Mouse (Mus musculus) embryonic facial prominence, embryonic 15.5 days (tissue): Measurements from ENCODE around the gene Kcnmb1. TPM values are rescaled to one million over a fixed set of nuclear protein-coding genes. Genes with fewer than 3 reads are reported as not detected.

Source experiments
- ATAC-seq: fragments of 200-750 bp; cut with Nextera tagmentation; 2 replicates; pipeline ENCODE4 v1.8.0; 2017; ENCODE audit warnings: low read depth, moderate TSS enrichment; ENCODE audit not compliant: insufficient number of reproducible peaks, low FRiP score, low TSS enrichment
- H3K27ac ChIP-seq: fragments of 300-500 bp; sonication (generic); replicated peaks from 2 replicates; pipeline ENCODE4 v1.5.1; 2015; ENCODE audit warnings: mild to moderate bottlenecking, inconsistent platforms
- H3K27me3 ChIP-seq: fragments of 300-500 bp; sonication (generic); 2 replicates; pipeline ENCODE4 v1.6.1; 2015; ENCODE audit warnings: inconsistent platforms
- H3K36me3 ChIP-seq: fragments of 300-500 bp; sonication (generic); 2 replicates; pipeline ENCODE4 v1.6.1; 2015; ENCODE audit warnings: mild to moderate bottlenecking, inconsistent platforms
- H3K4me1 ChIP-seq: fragments of 300-500 bp; sonication (generic); 2 replicates; pipeline ENCODE4 v1.6.1; 2015; ENCODE audit warnings: inconsistent platforms
- H3K4me2 ChIP-seq: fragments of 300-500 bp; sonication (generic); replicated peaks from 2 replicates; pipeline ENCODE4 v1.6.1; 2015; ENCODE audit warnings: mild to moderate bottlenecking, inconsistent platforms
- H3K4me3 ChIP-seq: fragments of 300-500 bp; sonication (generic); replicated peaks from 2 replicates; pipeline ENCODE4 v1.5.1; 2015; ENCODE audit warnings: mild to moderate bottlenecking, inconsistent platforms
- H3K9ac ChIP-seq: fragments of 300-500 bp; sonication (generic); 2 replicates; pipeline ENCODE4 v1.6.1; 2015; ENCODE audit warnings: inconsistent platforms
- H3K9me3 ChIP-seq: fragments of 300-500 bp; sonication (generic); replicated peaks from 2 replicates; pipeline ENCODE4 v1.6.1; 2016; ENCODE audit warnings: inconsistent platforms
- WGBS: fragments of 180-500 bp; shearing (Covaris S2); methylation state at CpG from one replicate; pipeline ENCODE4 v1.1.7; 2015; 5-methylcytosine and 5-hydroxymethylcytosine counted together
- polyA plus RNA-seq: library from polyadenylated mRNA; unstranded; fragments of >200 nt; fragmentation: Nextera tagmentation; extraction: Ambion mirVana; gene quantifications from 2 replicates; pipeline ENCODE4 v1.2.1, GENCODE M21; 2015

Gene Kcnmb1
- polyA plus RNA-seq, 1 experiment from 2014 or later = 0.19 TPM

- H3K27me3 ChIP-seq = 0 out of 2 replicates have a peak, but pooled peaks cover 4% of the 10 kb centered on the region
- no peaks in the 10 kb centered on the region for H3K9me3 ChIP-seq
- ATAC-seq = no peak
- H3K4me3 ChIP-seq = no peak overlapping the region
- H3K4me1 ChIP-seq = peaks cover 6% of the 10 kb centered on the region; the same call in 1 of the 2 replicates
- no peaks in the 10 kb centered on the region for H3K36me3 ChIP-seq
- H3K4me2 ChIP-seq = no peak overlapping the region
- no peak overlapping the region for H3K9ac ChIP-seq
- WGBS = 51% methylated on average over 4 of the region's 4 CpGs
- H3K27ac ChIP-seq = no peak overlapping the region
These were observed 35.0 kb upstream of the Kcnmb1 start for GRCm38 (mm10) chr11:33927836-33928235.

GRCm38 (mm10) chr11:33928658-33929057, 34.2 kb upstream of the Kcnmb1 start:
- 17% methylated on average over 7 of the region's 7 CpGs for WGBS
- H3K4me3 ChIP-seq = no peak overlapping the region
- H3K9ac ChIP-seq = no peak overlapping the region
- H3K27me3 ChIP-seq = 0 out of 2 replicates have a peak, but pooled peaks cover 4% of the 10 kb centered on the region
- H3K27ac ChIP-seq = no peak overlapping the region
- H3K4me1 ChIP-seq = peaks cover 6% of the 10 kb centered on the region; the same call in 1 of the 2 replicates
- no peak for ATAC-seq
- H3K4me2 ChIP-seq = no peak overlapping the region
- H3K9me3 ChIP-seq = no peaks in the 10 kb centered on the region
- no peaks in the 10 kb centered on the region for H3K36me3 ChIP-seq

DNA sequence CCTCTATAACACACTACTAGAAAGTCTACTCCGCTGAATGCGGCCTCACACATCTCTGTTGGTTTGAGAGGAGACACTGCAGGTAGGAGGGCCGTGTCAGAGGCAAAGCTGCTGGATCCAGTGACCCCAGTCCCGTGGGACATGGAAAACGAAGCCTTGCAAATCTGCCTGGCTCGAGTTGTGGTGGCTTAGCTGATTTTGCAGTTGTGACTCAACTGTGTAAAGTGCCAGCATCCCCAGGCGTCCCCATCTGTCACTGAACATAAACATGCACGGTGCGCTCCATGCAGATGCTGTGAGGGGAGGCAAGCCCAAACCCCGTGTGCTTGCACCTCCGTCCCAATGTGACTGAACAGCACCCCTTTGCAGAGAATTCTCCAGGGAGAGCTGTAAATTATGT, 33.4 kb upstream of the Kcnmb1 start:
- no peaks in the 10 kb centered on the region for H3K9me3 ChIP-seq
- WGBS = 64% methylated on average over 11 of the region's 11 CpGs
- peaks cover 6% of the 10 kb centered on the region; the same call in 1 of the 2 replicates for H3K4me1 ChIP-seq
- H3K9ac ChIP-seq = no peak overlapping the region
- H3K4me3 ChIP-seq = no peak overlapping the region
- no peak for ATAC-seq
- no peak overlapping the region for H3K4me2 ChIP-seq
- no peaks in the 10 kb centered on the region for H3K36me3 ChIP-seq
- no peak overlapping the region for H3K27ac ChIP-seq
- H3K27me3 ChIP-seq = 0 out of 2 replicates have a peak, but pooled peaks cover 4% of the 10 kb centered on the region

DNA sequence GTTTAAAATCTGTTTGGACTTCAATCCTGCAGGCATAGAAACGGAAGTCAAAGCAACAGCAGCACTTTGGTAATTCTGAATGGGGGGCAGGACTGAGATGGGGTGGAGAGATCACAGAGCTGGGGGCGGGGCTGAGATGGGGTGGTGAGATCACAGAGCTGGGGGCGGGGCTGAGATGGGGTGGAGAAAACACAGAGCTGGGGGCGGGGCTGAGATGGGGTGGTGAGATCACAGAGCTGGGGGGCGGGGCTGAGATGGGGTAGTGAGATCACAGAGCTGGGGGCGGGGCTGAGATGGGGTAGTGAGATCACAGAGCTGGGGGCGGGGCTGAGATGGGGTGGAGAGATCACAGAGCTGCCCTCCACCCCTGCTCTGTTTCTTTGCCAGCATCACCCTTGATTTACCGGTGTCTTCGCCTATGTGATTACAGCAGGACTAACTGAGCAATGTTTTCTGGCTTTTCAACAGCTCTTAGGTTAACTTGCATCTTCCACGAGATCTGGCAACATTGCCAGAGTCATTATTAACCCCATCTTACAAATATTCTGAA, 30.9 kb upstream of the Kcnmb1 start:
- H3K27ac ChIP-seq = no peak overlapping the region
- H3K9me3 ChIP-seq = no peaks in the 10 kb centered on the region
- ATAC-seq = no peak
- no peak overlapping the region for H3K4me2 ChIP-seq
- no peak overlapping the region for H3K9ac ChIP-seq
- no peaks in the 10 kb centered on the region for H3K36me3 ChIP-seq
- peaks cover 3% of the 10 kb centered on the region; the same call in 1 of the 2 replicates for H3K4me1 ChIP-seq
- 6% methylated on average over 8 of the region's 10 CpGs for WGBS
- H3K27me3 ChIP-seq = 0 out of 2 replicates have a peak, but pooled peaks cover 4% of the 10 kb centered on the region
- H3K4me3 ChIP-seq = no peak overlapping the region

GRCm38 (mm10) chr11:33932386-33933111, 30.3 kb upstream of the Kcnmb1 start:
- Histone ChIP-seq H3K4me3 (no peak overlapping the region), H3K27ac (no peak overlapping the region), H3K4me2 (no peak overlapping the region), H3K9me3 (no peaks in the 10 kb centered on the region), H3K36me3 (no peaks in the 10 kb centered on the region), H3K9ac (no peak overlapping the region), H3K27me3 (0 out of 2 replicates have a peak, but pooled peaks cover 4% of the 10 kb centered on the region), H3K4me1 (peaks cover 3% of the 10 kb centered on the region; the same call in 1 of the 2 replicates)
- ATAC-seq = no peak
- 49% methylated on average over 18 of the region's 18 CpGs for WGBS

DNA sequence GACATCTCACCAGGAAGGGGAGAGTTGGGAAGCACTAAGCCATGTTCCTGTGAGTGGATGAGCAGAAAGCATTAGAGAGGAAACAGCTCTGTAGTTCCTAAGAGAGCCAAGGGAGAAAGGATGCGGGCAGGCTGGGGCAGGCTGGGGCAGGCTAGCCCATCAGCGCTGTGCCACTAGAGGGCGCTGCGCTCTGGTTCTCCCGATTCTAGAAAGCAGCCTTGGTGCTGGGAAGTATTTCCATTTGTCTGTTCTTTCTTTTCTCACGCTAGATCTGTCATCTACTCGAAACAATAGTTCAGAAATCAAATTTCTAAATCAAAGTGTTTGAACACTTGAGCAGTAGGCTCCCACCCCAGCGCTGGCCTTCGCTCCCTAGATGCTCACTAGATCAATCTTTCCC, 28.5 kb upstream of the Kcnmb1 start:
- ATAC-seq = no peak
- H3K27me3 ChIP-seq = no peaks in the 10 kb centered on the region
- H3K9me3 ChIP-seq = no peaks in the 10 kb centered on the region
- no peak overlapping the region for H3K27ac ChIP-seq
- H3K4me3 ChIP-seq = no peak overlapping the region
- no peak overlapping the region for H3K4me2 ChIP-seq
- peaks cover 3% of the 10 kb centered on the region; the same call in 1 of the 2 replicates for H3K4me1 ChIP-seq
- H3K36me3 ChIP-seq = no peaks in the 10 kb centered on the region
- WGBS = 61% methylated on average over 9 of the region's 9 CpGs
- no peak overlapping the region for H3K9ac ChIP-seq

GRCm38 (mm10) chr11:33937641-33938040, 25.2 kb upstream of the Kcnmb1 start:
- no peak for ATAC-seq
- Histone ChIP-seq H3K4me3 (no peak overlapping the region), H3K36me3 (no peaks in the 10 kb centered on the region), H3K4me2 (no peak overlapping the region), H3K9me3 (no peaks in the 10 kb centered on the region), H3K27me3 (no peaks in the 10 kb centered on the region), H3K27ac (no peak overlapping the region), H3K9ac (no peak overlapping the region), H3K4me1 (peaks cover 3% of the 10 kb centered on the region; the same call in 1 of the 2 replicates)
- 81% methylated on average over 8 of the region's 8 CpGs for WGBS

GRCm38 (mm10) chr11:33938561-33939274, 24.1 kb upstream of the Kcnmb1 start:
- Histone ChIP-seq H3K27me3 (no peaks in the 10 kb centered on the region), H3K36me3 (no peaks in the 10 kb centered on the region), H3K4me3 (no peak overlapping the region), H3K4me2 (no peak overlapping the region), H3K9ac (no peak overlapping the region), H3K9me3 (no peaks in the 10 kb centered on the region), H3K27ac (no peak overlapping the region), H3K4me1 (no peaks in the 10 kb centered on the region)
- WGBS = 40% methylated on average over 7 of the region's 7 CpGs
- ATAC-seq = no peak

DNA sequence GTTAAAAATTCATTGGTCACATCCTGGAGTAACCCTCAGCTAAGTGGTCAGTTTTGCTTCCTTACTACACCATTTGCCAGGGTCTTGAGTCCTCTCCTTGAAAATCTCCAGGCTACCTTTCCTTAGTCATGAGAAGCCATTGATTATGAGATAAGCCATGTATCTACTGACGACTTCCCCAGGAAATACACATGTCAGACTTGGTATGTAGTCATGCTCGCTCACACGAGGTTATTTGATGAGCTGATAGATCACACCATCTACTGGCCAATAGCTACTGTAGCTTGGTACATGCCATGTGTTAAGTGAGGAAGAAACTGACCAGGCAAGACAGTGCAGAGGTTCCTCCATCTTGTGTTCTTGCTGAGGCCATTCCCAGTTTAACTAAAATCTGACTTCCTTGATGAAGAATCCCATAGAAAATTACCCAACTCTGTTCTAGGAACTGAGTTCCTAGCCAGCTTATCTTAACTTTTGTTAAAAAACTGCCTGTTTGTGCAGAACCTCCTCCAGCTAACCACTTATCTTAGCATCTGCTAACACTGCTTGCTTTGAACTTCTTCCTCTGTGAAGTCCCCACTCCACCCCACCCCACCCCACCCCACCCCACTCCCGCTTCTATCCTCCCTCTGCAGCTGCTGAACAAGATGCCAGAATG, 23.2 kb upstream of the Kcnmb1 start:
- Histone ChIP-seq H3K9ac (no peak overlapping the region), H3K9me3 (no peaks in the 10 kb centered on the region), H3K4me1 (no peaks in the 10 kb centered on the region), H3K36me3 (no peaks in the 10 kb centered on the region), H3K4me3 (no peak overlapping the region), H3K27me3 (no peaks in the 10 kb centered on the region), H3K27ac (no peak overlapping the region), H3K4me2 (no peak overlapping the region)
- 68% methylated on average over 4 of the region's 4 CpGs for WGBS
- ATAC-seq = no peak

GRCm38 (mm10) chr11:33943565-33943964, 19.2 kb upstream of the Kcnmb1 start:
- Histone ChIP-seq H3K27me3 (no peaks in the 10 kb centered on the region), H3K4me1 (no peaks in the 10 kb centered on the region), H3K9ac (no peak overlapping the region), H3K36me3 (no peaks in the 10 kb centered on the region), H3K4me3 (no peak overlapping the region), H3K9me3 (no peaks in the 10 kb centered on the region), H3K4me2 (no peak overlapping the region), H3K27ac (no peak overlapping the region)
- WGBS = 73% methylated on average over 1 of the region's 1 CpGs
- ATAC-seq = no peak
